Mouse (Mus musculus): ENCODE results near the gene Plcxd2.

Plcxd2 gene

GRCm38 (mm10) chr16:45937381-45937780 is 72.6 kb downstream of the Plcxd2 start:
- DNase-seq (ENCODE audit: low spot score in 2 of 2) = no peak

GRCm38 (mm10) chr16:45936521-45936920 is 73.5 kb downstream of the Plcxd2 start:
- no peak for DNase-seq (ENCODE audit: low spot score in 2 of 2)

- DNase-seq (ENCODE audit: low spot score in 2 of 2) = no peak
Observed at GRCm38 (mm10) chr16:45935956-45936483, 74.0 kb downstream of the Plcxd2 start.

GRCm38 (mm10) chr16:45934721-45935407 is 75.2 kb downstream of the Plcxd2 start:
- DNase-seq (ENCODE audit: low spot score in 2 of 2) = no peak

- peak; percentile 19 to 34 for DNase-seq (ENCODE audit: low spot score in 2 of 2)
Observed at GRCm38 (mm10) chr16:45930308-45930707, 79.7 kb downstream of the Plcxd2 start.

- no peak for DNase-seq (ENCODE audit: low spot score in 2 of 2)
Observed at GRCm38 (mm10) chr16:45928090-45928489, 81.9 kb downstream of the Plcxd2 start.

- DNase-seq (ENCODE audit: low spot score in 2 of 2) = peak in 1 of 2 experiments; percentile 17
Observed at GRCm38 (mm10) chr16:45927601-45928000, 82.4 kb downstream of the Plcxd2 start.

- DNase-seq (ENCODE audit: low spot score in 2 of 2) = no peak
Observed at GRCm38 (mm10) chr16:45926875-45927274, 83.1 kb downstream of the Plcxd2 start.

GRCm38 (mm10) chr16:45923731-45924424 is 86.1 kb downstream of the Plcxd2 start:
- peak; percentile 26 to 38 for DNase-seq (ENCODE audit: low spot score in 2 of 2)

- peak; percentile 55 to 70 for DNase-seq (ENCODE audit: low spot score in 2 of 2)
Observed at GRCm38 (mm10) chr16:45922546-45923229, 87.3 kb downstream of the Plcxd2 start.

- no peak for DNase-seq (ENCODE audit: low spot score in 2 of 2)
Observed at GRCm38 (mm10) chr16:45919572-45919971, 90.4 kb downstream of the Plcxd2 start.

Measured in heart, adult 9 months (tissue).